Mouse (Mus musculus) 3T3-L1 (cell line): Measurements from ENCODE around the gene Ccdc170.
"Not testable (repeated sequence)": the region's sequence is repeated elsewhere in the genome, so short reads cannot be mapped to it uniquely, and the experiment has no call there.

ENCODE experiments used
- DNase-seq: peaks from one replicate; pipeline ENCODE4 v3.0.0-alpha.2; 2015; ENCODE audit warnings: low read depth, low spot score

Gene Ccdc170

DNA sequence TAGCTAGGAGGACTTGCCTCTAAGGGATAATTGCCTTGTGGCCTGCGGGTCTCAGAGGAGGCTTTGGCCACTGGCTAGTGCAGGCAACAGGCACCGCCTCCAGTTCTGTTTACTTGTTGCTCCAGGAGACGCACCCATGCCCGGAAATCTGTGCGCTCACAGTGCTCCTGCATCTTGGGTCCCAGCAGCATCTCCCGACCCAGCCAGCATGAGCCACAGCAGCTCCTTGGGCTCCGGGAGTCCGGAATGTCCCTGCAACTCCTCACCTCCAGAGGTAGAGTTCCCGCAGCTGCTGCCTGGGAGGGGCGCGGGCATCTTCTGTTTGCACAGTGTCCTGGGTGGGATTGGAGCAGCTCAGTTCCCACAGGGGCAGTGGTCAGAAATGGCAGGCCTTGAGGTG lies at the start of gene Ccdc170:
Ccdc170 (plus strand) TSS at position 148 of the 400 bp plus-strand sequence.
- no peak for DNase-seq

DNA sequence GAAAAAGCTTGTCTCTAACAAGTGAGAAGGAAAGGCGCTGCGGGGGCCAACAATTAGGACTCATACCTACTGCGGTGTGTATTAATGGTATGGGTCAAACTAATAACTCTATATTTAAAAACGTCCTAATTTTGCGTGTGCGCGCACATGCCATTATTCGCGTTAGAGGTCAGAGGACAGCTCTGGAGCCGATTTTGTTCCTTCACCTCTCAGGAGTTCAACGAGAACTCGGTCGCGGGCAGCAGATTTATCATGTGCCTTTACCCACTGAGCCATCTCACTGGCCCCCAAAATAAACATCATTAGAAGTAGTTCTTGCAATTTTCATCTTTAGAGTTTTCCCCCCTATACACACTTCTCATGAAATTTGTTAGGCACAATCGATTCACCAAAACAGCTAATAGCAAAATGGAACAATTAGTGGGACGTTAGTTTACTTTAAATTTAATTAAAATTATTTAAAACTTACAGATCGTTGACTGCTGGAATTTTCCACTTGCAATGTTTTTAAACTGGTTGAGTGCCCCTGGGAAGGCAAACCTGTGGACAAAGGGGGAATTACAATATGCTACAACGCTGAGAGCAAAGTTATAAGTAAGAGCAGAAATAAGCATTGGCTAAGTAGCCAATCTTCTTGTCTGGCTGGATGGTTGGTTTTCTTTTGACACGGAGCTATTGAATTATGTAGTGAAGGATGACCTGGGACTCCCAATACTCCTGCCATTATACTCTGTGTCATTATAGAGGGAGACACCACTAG lies 49.1 kb upstream of the Ccdc170 start:
- DNase-seq: peak; percentile 76

DNA sequence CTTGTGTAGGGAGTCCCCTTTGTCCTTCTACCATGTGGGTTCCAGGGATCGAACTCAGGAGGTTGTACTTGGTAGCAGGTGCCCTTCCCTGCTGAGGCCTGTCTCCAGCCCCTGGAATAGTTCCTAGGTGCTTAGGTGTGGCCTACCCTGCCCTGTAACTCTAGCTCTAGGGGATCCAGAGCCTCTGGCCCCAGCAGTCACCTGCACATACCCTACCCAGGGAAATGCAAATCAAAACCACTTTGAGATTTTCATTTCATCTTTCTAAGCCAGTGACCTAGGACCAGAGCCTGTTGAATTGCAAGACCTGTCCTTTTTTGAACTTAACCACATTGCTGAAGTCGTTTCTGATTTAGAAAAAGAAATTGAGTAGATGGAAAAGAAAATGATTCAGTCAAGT lies 48.4 kb upstream of the Ccdc170 start:
- DNase-seq: not testable (repeated sequence)

DNA sequence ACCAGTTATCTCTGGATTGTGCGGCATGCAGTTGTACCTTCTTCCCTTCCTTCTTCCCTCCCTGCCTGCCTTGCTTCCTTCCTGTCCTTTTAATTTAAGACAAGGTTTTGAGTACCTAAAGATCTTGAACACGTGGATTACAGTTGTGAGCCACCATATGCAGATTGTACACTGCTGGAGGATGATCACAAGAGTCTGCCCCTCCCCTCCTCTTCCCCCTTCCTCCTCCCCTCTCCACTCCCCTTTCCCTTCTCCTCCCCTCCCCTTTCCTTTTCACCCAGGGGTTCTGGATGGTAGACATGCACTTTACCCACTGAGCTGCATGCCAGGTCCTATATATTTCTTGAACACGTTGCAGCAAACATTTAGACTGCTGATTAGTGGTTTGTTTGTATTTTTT lies 46.9 kb upstream of the Ccdc170 start:
- no peak for DNase-seq

DNA sequence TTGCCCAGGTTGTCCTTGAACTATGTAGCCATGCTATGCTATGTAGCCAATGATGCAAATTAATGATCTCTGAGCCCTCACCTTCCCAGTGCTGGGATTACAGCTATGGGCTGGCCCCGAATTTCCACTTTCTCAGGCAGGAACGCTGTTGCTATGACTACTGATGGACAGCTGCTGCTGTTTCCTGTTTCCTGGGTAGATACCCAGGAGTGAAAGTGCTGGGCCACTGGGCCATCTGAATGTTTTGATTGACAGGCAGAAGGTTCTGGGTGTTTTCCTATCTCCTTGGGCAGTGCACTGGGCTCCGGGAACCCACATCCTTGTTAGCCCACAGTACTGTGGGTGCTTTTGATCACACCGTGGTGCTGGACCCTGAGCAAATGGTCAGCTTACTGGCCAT lies 25.9 kb upstream of the Ccdc170 start:
- no peak for DNase-seq

DNA sequence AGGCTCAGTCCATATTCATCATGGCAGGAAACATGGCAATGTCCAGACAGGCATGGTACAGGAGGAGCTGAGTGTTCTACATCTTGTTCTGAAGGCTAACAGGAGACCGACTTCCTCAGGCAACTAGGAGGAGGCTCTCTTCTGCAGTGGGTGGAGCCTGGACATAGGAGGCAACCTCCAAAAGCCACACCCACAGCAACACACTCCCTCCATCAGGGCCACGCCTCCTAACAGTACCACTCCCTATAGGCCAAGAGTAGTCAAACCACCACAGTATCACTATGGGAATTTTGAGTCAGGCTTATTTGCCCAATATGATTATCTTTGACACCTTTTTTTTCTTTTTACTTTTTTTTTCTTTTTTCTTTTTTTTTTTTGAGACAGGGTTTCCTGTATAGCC lies 22.1 kb upstream of the Ccdc170 start:
- no peak for DNase-seq

DNA sequence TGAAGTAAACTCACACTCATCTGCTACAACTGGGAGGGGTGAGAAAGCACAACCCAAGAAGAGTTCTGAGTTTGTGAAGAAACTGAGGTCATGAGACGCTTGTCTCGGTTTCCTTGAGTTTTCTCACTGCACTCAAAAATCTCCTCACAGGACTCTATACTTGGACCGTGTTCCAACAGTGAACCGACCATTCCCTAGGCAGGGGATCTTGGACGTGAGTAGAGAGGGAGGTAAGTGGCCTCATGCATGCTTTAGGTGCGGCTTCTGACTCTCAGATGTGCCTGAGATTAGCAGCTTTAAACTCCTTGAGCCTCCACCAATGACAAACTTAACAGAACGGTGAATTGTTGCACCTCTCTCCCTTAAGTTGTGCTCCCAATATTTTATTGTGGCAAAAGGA lies 16.5 kb upstream of the Ccdc170 start:
- DNase-seq: no peak

DNA sequence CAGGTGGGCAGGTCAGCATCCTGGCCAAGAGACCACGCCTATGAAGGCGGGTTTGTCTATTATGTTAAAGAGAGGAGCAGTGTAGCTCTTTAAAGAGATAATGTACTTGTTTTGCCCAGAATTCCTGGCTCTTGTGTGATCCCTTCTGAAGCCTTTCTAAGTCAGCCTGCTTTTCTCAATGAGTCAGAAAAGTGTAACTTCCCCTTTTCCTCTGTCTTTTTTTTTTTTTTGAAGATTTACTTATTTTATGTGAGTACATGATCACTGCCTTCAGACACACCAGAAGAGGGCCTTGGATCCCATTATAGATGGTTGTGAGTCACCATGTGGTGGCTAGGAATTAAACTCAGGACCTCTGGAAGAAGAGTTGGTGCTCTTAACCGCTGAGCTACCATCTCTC lies 12.9 kb upstream of the Ccdc170 start:
- no peak for DNase-seq

DNA sequence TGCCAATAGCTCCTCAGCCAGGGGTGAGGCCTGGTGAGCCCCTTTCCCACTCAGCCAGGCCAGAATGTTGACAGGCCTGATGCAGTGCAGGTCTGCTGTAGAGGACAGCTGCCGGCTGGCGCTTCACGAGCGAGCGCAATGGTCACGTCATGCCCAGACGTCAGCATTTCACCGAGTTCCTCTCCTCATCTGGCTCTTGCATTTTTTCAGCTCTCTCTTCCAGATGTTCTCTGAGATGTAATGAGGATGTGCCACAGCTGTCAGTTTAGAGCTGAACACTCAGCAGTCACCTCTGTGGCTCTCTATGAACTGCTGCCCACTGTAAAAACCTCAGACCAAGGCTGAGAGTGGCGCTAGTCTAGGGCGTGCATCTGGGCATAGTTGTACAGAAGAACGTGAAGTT lies 8.7 kb upstream of the Ccdc170 start:
- DNase-seq: no peak

DNA sequence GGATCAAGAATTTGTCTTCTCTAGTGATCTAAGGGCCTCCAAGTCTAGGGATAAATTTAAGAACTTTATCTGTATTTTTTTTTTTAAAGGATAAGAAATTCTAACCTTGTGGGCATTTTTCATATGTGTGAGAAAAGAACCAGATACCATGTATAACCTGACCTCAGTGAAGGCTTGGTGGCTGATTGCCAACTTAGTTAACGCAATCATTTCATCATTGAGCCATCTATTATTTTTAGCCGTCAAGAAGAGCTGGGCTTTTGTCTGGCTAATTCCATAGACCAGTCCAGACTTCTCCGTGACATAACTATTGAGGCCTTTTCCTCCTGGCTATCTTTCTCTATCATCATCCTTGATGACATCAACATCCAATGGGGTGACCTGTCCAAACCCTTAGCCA lies 6.9 kb upstream of the Ccdc170 start:
- no peak for DNase-seq

DNA sequence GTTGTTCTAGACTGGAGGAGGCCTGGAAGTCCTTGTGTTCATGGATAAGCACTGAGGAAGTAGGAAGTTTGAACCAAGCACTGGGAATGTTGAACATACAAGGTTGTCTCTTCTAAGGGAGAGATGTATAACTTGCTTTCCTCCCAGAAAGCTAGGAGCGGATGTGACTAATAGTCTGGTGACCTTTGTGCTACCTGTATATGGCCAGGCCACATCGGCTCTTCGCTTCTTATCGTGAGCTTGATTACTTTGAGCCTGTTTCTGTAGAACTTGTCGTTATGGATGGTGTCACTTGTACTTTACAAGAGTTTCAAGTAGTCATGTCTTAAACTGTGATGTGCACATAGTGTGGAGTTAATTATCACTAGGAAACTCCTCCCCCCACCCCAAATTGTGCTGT lies 5.7 kb upstream of the Ccdc170 start:
- no peak for DNase-seq

DNA sequence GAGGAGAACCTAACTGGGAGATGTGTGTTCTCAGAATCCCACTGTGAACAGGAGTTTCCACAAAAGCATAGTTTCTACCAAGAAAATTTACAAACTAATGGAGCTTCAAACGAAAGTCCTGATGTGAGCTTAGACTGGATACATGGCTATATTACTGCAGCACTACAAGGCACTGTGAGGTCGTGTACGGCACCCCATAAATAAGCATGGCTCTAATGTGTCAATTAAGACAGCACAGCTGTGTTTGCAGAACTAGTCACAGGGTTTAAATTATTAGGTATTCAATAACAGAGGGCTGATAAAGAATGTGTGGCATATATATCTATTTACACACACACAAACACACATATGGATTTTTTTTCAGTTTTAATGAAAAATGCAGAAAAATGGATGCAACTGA lies 1.4 kb upstream of the Ccdc170 start:
- no peak for DNase-seq

DNA sequence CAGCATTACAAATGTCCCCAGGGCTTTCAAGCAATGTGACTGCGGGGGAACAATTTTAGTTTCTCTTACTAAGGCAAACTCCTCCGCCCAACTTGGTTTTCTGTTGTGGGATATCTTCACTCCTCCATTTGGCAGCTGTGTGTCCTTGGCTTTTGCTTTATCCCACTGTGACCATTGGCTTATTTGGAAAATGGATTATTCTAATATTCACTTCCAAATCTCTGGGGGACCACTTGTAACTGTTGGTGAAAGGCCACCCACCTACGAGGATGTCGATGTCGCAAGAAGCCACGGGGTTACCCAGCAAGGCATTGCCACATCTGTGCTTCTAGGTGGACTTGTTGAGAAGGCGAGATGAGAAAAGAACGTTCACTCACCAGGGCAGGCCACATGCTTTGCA lies 607 bp upstream of the Ccdc170 start:
- peak; percentile 18 for DNase-seq

DNA sequence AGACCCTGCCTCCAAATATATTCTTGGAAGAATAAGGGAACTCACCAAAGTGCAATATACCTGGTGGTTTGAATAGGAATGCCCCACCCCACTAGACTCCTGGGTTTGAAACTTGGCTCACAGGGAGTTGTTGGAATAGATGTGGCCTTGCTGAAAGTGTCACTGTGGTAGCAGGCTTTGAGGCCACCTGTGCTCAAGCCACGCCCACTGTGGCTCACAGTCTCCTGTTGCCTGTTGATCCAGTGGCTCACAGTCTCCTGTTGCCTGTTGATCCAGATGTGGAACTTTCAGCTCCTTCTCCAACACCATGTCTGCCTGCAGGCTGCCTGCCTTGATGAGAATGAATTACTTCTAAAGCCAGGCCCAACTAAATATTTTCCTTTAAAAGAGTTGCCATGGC lies 1.5 kb downstream of the Ccdc170 start:
- DNase-seq: no peak

DNA sequence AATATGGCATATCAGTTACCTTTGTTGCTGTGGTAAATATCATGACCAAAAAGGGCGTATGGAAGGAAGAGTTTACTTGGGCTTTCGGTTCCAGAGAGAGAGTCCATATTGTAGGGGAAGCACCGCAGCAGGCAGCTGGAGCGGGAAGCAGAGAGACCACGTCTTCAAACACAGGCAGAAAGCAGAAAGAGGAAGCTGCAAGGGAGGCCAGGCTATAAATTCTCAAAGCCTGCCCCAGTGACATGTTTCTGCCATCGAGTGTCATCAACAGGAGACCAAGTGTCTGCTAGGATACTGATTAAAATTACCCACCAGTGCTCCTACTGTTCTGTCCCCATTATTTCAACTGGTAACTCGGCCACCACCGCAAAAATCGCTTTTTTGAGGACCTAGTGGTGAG lies 2.7 kb downstream of the Ccdc170 start:
- DNase-seq: no peak

DNA sequence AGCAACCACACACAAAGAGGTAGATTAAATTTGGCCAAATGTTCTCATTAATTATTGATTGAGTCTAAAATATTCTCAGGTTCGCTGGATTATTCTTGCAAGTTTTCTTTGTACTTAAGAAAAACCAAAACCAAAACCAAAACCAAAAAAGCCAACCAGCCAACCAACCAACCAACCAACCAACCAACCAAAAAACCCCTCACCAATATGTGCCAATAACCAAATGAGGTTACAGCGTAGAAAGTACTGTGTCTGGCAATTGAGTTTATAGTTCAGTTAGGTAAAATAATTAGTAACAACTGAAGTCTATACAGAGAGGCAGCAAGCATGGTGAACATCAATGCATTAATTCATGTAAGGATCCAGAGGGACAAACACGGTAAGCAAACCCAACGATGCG lies 7.6 kb downstream of the Ccdc170 start:
- no peak for DNase-seq

DNA sequence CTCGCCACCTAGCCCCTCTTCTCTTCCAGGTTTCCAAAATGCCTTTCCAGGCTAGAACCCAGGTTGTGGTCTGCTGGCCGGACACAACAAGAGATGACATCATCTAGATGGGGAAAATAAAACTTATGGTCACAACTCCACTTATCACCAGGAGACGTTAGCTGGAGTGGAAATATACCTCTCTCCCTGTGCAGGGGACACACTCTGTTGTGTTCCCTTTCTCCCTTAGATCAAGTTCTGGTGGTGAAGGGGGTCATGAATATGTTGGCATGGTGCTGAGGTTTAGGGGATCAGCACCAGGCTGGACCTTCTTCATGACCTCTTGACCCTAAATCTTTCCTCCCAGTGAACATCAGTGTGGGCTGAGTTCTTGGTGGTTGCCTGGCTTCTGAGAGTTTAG lies 9.0 kb downstream of the Ccdc170 start:
- no peak for DNase-seq

DNA sequence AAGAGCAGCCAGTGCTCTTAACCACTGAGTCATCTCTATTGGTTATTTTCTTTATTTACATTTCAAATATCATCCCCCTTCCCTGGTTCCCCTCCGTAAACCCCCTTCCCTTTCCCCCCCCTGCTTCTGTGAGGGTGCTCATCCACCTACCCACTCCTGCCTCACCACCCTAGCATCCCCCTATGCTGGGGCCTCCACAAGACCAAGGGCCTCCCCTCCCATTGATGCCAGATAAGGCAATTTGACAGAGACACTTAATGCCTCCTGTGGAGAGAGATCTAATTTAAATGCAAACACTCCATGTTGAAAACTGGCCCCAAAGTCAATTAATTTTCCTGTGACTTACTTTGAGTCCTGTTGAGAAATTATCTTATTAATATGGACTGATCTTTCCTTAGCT lies 9.7 kb downstream of the Ccdc170 start:
- DNase-seq: no peak

DNA sequence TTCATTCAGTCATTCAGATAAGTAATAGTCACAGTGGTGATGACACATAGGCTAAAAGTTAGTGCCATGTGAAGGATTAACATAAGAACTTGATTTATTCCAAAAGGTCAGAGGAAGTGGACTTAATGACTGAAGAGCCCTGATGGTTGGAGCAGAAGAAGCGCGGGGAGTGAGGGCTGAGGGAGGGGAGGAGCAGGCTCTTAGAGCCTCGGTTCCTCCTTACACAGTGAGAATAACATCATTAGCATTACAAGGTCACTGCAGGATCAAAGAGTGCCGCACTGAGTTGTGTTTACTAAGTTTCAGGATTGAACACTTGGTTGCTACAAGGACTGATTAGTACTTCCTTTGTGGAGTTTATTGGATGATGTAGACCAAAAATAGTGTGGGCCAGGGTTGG lies 10.6 kb downstream of the Ccdc170 start:
- DNase-seq: no peak

DNA sequence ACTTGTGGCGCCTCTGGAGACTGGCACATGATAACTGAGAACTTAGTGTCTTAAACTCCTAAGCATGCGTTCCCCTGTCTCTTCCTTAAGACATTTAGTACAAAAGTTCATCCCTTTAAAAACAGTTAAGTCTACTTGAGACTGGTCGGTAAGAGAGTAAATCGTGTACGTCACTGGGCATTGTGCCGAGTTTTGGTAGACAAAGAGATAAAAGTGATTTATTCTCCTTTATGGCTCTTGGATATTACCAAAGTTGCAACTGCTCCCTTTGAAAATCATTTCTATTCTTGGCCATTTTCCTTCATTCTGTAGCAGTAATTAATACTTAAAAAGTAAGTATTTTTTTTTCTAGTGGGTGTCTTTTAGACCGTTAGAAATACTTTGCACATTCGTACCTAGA lies 20.9 kb downstream of the Ccdc170 start:
- DNase-seq: no peak

DNA sequence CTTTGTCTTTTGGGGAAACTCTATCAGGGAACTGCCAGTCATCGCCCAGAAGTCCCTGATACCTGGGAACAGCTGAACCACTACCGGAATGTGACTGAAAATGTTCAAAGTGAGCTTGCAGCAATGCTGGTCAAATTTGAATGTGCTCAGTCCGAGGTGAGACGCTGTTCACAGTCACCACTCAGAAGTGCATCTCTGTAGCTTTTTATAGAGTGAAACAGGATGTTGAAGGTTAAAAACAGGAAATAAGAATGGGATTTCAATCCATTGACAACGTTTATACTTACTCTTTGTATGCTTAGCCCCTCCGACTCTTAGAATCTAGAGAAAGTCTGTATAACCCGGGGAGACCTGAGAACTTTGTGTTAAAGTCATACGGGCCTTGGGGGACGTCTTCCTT lies 30.4 kb downstream of the Ccdc170 start:
- no peak for DNase-seq

DNA sequence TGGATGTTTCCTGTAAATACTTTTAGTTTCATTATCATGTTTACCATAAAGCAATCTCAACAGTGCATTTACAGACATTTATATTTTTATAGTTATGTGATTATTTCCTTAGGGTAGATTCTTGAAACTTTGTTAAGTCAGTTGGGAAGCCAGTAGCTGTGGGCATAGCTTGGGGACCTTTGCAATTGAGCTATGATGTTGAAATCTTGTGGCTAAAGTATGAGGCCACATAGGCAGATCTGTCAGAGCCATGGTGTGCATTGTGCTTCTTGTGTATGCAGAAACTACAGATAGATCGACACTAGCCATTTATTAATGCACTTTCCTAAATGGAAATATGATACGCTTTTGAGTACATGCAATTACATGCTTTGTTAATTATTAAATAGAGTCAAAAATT lies 35.3 kb downstream of the Ccdc170 start:
- DNase-seq: no peak

DNA sequence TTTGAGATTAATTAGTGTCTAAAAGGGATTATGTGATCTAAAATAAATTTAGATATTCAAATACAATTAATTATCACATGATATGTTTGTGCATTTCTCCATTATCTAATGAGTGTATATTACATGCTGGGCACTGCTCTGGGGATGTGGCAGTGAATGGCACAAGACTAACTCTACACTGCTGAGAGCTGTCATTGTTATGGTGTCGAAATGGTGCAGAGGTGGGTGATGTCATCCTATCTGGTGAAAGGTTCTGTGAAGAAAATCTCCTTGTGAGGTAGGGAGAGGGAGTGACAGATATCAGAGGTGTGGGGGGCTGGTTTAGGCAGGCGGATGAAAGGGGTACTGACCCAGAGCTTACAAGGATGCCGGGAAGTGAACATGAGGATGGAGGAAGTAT lies 37.3 kb downstream of the Ccdc170 start:
- DNase-seq: no peak
